Mouse (Mus musculus) layer of hippocampus, adult 8-10 months (tissue): ENCODE data around the gene Mael. TPM values are rescaled to one million over a fixed set of nuclear protein-coding genes. Genes with fewer than 3 reads are reported as not detected.

Source experiments
- DNase-seq, 2 experiments: peaks; one replicate each; pipeline ENCODE4 v3.0.0; 2022; ENCODE audit warnings: low spot score in 2 of 2
- total RNA-seq, 4 experiments: library from RNA; stranded (reverse); gene quantifications; 2 replicates each; pipeline ENCODE4 v1.2.4; 2022

Gene Mael
- total RNA-seq, 4 experiments from 2014 or later: 0.41 TPM; not detected in 3

DNA sequence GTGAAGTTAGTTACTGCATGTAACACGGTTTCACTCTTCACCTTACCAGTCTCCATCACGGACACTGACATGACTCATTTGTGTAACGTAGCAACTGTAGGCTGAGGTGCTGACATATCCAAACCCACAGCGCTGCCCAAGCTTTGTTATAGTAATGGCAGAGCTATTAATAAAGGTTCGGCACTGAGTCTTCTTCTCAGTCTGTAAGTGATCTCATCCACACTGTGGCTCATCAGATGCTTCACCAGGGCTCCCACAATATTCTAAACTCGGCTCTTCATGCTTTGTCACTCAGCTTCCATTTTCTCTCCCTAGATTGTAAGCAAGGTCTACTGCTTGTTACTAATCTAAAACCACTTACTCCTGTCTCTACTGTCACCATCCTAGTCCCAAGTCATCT lies 29.2 kb downstream of the Mael start:
- DNase-seq: no peak

DNA sequence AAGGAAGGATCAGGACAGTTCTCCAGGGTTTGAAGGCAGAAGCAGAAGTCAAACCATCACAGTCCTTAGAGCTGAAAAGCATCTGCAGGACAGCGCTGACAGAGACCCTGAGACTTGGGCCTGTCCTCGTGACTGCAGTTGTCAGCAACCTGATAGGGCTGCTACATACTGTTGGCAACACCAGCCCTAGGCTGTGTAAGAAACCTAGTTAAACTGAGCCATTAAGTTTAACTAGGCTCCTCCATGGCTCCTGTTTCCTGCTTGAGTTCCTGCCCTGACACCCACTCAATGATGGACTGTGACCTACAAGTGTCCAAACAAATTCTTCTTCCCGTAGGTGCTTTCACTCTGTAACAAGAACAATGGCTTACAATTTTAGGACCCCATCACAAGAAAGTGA lies 33.4 kb downstream of the Mael start:
- DNase-seq: no peak

DNA sequence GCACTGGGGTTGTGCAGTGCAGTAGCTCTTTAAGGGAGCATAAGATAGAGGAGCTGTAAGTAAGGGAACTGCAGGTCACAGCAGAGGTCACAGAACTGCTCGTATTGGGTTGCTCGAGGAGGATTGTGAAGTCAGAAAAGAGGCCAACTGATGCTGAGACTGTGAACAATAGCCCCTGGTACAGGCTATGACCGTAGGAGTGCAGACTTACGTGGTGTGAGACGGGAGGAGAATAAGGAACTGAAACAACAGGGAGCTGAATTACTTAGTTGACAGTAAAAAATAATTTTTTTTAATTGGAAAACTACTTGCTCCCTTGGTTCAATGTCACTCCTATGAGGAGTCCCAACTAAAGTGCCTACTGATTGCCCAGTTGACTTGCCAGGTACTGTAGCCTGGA lies 34.4 kb downstream of the Mael start:
- no peak for DNase-seq

DNA sequence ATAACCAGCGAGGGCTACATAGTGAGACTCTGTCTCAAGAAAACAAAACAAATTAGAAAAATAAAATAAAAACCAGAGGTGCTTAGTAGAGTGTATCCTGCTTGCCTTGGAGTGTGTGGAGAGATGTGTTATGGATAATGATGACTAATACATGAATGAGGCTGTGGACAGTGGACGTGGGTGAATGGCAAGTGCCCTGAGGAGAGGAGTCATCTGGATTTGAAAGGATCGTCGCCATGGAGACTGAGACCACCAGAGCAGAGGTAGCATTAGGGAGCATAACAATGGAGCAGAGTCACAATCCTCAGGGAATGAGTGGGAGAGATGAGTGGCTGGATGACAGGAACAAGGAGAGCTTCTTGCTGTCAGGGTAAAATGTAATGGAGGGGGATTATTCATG lies 48.7 kb downstream of the Mael start:
- no peak for DNase-seq

DNA sequence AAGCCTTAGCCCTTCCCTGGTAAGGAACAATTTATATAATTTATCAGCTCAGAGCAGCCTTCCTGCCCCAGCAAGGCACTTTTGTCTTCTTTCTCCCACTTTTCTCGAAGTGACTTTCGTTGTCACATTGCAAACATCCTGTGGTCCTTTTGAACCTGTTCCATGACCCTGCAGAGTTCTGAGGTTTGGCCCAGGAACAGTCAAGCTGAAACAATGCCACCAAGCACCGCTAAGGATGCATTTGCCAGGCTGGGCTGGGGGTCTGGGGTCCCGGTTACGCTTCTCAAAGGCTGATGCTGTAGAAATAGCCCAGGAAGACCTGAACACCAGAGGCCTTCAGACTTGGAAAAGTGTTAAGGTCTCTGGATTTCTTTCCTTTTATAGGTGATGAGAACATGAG lies 53.2 kb downstream of the Mael start:
- DNase-seq: no peak

DNA sequence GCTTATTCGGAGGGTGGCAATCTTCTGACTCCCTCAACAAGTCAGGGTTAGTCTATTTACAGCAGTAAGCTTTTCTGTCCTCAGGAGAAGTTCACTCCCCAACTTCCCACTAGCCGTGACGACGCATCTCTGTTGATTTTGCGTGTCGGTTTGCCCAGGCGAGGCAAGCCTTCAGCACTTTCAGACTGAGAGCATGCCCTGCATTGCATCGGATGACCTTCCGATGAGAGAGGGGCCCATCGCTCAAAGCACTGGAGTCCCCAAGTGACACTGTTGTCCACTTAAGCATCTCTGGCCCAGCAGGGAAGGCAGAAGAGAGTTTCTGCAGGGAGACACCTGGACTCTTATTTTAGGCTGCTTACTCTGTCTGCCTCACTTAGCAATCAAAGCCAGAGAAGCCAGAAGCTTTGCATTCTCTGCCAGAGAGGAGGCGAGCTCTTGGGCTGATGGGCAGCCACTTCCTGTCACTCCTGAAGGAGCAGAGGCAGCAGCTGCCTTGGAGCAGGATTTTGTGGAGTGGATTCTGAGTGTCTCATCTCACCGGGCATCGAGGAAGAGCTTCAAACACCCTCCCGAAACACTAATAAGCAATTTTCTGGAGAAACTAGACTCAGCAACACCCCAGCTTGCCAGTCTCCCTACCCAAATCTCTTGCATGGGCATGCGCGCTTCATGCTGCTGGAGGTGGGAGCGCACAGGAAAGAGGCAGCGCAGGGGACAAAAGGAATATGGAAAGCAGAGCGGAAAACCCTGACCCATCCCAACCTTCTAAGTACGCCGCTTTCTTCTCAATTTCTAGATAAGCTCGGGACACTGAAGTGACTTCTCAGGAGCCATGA lies 53.9 kb downstream of the Mael start:
- DNase-seq: no peak

DNA sequence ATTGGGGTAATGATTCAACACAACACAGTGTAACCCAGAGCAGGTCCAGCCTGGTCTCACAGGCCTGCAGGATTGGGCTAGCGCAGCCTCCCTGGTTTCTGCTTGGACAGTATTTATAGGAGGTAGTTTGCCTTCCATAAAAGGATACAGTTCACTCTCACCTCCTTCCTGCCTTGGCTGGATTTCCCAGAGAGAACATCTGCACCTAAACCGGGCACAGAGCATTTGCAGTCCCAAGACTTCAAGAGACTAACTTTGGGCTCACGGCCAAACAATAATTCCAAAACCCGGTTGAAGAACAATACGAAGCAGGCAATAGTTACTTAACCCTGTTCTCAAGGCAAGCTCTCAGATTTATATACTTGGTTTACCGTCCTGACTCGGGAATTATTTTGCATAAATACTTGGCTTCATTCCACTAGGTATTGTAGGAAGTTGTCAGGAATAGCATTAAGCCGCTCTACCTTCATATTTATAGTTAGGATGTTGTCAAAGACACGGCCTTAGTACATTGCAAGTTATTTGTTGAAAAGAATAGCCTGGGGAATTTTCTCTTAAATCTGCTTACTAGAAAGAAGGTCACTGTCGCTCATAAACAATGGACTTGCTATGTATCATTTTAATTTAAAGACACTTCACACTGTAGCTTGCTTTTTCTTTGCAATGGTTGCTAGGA lies 55.5 kb downstream of the Mael start:
- DNase-seq: no peak

DNA sequence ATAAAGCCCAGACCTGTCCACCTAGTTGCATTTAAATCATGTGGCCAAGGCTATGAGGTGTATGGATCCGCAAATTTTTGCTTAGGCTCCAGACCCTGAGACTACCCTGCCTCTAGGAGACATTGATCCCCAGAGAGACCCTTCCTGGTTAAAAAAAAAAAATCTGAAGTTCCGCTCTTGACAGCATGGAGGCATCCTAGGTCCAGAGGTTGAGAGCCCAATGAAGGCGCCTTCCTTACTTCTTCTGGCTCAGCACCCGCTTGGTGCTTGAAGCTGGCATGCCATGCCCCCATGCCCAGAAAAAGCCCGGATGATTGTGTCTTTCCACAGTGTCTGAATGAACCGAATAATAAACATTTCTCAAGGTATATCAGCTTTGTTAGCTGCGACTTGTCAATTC lies 57.0 kb downstream of the Mael start:
- no peak for DNase-seq

DNA sequence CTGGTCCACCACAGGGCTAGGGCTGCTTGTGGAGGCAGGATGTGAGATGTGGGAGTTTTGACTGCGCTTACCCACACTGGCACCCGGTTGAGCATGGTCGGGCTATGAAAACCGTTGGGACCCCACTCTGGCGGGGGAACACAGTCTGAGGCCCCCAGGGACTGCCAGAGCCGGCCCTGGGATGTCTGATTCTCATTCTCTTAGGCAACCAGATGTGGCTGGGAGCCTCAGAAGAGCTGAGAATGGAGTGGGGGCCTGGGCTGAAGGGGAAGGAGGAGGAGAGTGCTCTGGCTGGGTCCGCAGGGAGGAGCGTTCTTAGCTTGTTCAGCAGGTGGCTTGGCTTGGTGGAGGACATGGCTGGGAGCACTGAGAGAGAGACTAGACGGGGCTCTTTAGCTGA lies 64.9 kb downstream of the Mael start:
- DNase-seq: no peak

- DNase-seq: no peak
Observed at GRCm38 (mm10) chr1:166172992-166173391, 65.6 kb downstream of the Mael start.

- no peak for DNase-seq
Observed at GRCm38 (mm10) chr1:166170852-166171251, 67.7 kb downstream of the Mael start.

- DNase-seq: no peak
Observed at GRCm38 (mm10) chr1:166169713-166170112, 68.8 kb downstream of the Mael start.

GRCm38 (mm10) chr1:166168017-166168416 lies 70.5 kb downstream of the Mael start:
- no peak for DNase-seq

- DNase-seq: no peak
Observed at GRCm38 (mm10) chr1:166167405-166167804, 71.1 kb downstream of the Mael start.

DNA sequence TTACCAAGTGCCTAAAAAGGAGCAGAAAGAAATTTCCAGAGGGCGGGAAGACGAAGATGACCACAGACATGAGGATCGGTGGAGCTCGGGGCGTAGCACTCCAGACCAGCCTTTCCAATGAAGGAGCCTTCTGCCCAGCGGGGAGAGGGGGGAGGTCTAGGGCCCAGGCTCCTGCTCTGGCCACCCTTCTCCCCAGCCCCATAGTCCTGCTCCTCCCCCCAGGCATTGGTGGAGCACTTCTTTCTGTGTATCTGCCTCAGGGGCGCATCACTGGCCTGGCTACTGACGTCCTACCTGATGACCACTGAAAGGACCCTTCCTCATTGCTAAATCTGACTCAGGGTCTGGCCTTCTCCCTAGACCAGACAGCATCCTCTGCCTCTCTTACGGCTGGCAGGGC lies 73.4 kb downstream of the Mael start:
- no peak for DNase-seq

GRCm38 (mm10) chr1:166164580-166164979 lies 74.0 kb downstream of the Mael start:
- DNase-seq: no peak

- peak in 1 of 2 experiments; percentile 74 for DNase-seq
Observed at GRCm38 (mm10) chr1:166160569-166161445, 77.7 kb downstream of the Mael start.

GRCm38 (mm10) chr1:166160111-166160510 lies 78.4 kb downstream of the Mael start:
- no peak for DNase-seq

DNA sequence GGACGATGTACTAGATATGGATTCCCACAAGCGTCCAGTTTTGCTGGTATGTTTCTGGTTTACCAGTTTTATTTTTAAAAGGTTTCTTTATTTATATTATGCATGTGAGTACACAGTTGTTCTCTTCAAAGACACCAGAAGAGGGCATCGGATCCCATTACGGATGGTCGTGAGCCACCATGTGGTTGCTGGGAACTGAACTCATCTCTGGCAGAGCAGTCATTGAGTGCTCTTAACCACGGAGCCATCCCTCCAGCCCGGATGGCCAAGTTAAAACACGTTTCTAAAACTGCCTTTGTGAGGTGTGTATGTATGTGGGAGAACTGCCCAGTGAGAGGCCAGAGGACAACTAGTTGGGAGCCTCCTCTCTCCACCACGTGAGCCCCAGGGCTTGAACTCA lies 79.9 kb downstream of the Mael start:
- DNase-seq: no peak

DNA sequence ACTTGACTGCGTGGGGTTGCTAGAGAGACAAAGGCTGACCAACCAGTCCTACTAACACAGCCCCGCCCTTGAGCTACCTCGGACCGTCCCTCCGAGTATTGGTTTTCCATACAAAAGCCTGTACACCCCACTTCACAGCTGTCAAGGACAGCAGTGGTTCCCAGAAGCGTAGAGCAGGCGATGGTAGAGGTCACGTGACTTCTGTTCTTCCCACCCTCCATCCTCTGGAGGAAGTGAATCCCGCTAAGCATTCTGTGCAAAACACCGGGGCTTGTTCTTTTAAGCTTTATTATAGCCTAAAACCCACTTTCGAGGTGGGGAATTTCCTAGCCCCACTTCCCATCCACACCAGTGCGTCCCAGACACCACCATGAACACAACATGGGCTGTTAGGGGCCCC lies 80.8 kb downstream of the Mael start:
- no peak for DNase-seq

GRCm38 (mm10) chr1:166155113-166155494 lies 83.4 kb downstream of the Mael start:
- DNase-seq: no peak
